Mouse (Mus musculus): ENCODE results near the gene Emd.

GRCm38 (mm10) chrX:74296538-74297448 lies 42.3 kb downstream of the Emd start, which contains the start of gene Atp6ap1:
- TF ChIP-seq POLR2A (IDR thresholded peaks at IDR 0.05; ENCODE audit: borderline replicate concordance, low read depth, low read length): no peak
- no peak for TF ChIP-seq CTCF (IDR thresholded peaks at IDR 0.05; ENCODE audit: low read depth, low read length)

Measured in bone marrow macrophage, adult 2 months (primary cell).